In the genomic region with DNA sequence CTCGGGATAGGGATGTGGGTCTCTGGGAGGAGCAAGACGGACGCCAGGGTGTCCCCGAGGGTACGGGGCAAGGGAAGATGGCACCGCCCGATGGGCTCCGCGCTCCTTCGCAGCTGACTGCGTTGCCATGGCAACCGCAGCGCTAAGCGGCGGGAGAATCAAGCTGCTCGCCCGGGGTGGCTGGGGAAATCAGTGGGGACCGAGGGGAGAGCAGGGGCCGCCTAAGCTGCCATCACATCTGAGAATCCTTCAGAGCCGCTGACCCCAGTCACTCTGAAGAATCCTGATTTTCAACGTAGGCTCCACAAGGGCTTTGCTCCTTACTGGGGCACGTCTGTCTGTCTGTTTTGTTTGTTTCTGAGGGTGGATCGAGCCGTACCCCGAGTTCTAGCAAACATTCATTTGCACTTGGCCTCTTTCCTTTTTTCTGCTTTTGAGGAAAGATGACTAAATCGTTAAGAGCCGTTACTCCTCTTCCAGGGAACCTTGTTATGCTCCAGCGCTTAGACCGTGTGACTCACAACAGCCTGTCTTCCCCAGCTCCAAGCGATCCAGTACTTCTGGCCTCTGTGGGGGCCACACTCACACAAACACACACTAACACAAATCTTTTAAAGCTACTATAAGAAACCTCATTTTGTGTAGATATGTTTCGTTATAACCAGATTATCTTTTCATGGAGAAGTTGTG, we compare ENCODE assay signal across 7 mouse cellular contexts. TPM values are rescaled to one million over a fixed set of nuclear protein-coding genes. Genes with fewer than 3 reads are reported as not detected.
DNase-seq lines count a peak whose midpoint lies in the region; ATAC-seq and TF ChIP-seq lines count a peak whose summit lies in the region.

No protein-coding gene starts in this region.

- ATAC-seq in embryonic facial prominence, embryonic 15.5 days (ENCODE audit: insufficient number of reproducible peaks, low FRiP score, low TSS enrichment, low read depth), result no peak
- no peak for ATAC-seq in limb, embryonic 13.5 days (ENCODE audit: low FRiP score, low read depth)
- ATAC-seq in stomach, embryonic 14.5 days (ENCODE audit: insufficient number of reproducible peaks, insufficient read depth, low FRiP score, low read depth), result no peak; the same call in 1 of the 2 replicates

- peaks cover 20% of the 10 kb centered on the region for H3K36me3 ChIP-seq in thymus, adult 2 months (ENCODE audit: control insufficient read depth, insufficient read depth, low read length)
- H3K36me3 ChIP-seq in embryonic facial prominence, embryonic 15.5 days, result peaks cover 27% of the 10 kb centered on the region
- peaks cover 28% of the 10 kb centered on the region for H3K36me3 ChIP-seq in limb, embryonic 13.5 days
- peaks cover 28% of the 10 kb centered on the region for H3K36me3 ChIP-seq in stomach, embryonic 14.5 days (ENCODE audit: control insufficient read depth, insufficient read depth, low read length)

- no peak for TF ChIP-seq CTCF in thymus, adult 2 months (IDR thresholded peaks at IDR 0.05; ENCODE audit: borderline replicate concordance, control insufficient read depth, extremely low read depth, insufficient read depth, low read length, poor library complexity)

- peaks cover 16% of the 10 kb centered on the region for H3K4me1 ChIP-seq in thymus, adult 2 months (replicated peaks; ENCODE audit: control insufficient read depth, insufficient read depth, low read length)
- H3K4me1 ChIP-seq in embryonic facial prominence, embryonic 15.5 days, result peaks cover 21% of the 10 kb centered on the region
- H3K4me1 ChIP-seq in limb, embryonic 13.5 days, result peaks cover 21% of the 10 kb centered on the region
- peaks cover 8% of the 10 kb centered on the region for H3K4me1 ChIP-seq in stomach, embryonic 14.5 days (ENCODE audit: control insufficient read depth, insufficient read depth, low read length)

- WGBS in thymus, adult 2 months, result 4% methylated on average over 31 of the region's 31 CpGs
- under 1% methylated on average over 31 of the region's 31 CpGs for WGBS in embryonic facial prominence, embryonic 15.5 days
- WGBS in limb, embryonic 13.5 days, result 2% methylated on average over 31 of the region's 31 CpGs
- 1% methylated on average over 31 of the region's 31 CpGs for WGBS in stomach, embryonic 14.5 days

- H3K27me3 ChIP-seq in thymus, adult 2 months (ENCODE audit: control insufficient read depth, insufficient read depth, low read length), result no peaks in the 10 kb centered on the region
- H3K27me3 ChIP-seq in embryonic facial prominence, embryonic 15.5 days, result no peaks in the 10 kb centered on the region
- peaks cover 13% of the 10 kb centered on the region; the same call in 1 of the 2 replicates for H3K27me3 ChIP-seq in limb, embryonic 13.5 days
- no peaks in the 10 kb centered on the region for H3K27me3 ChIP-seq in stomach, embryonic 14.5 days (ENCODE audit: control insufficient read depth, insufficient read depth, low read length)

- no peak for DNase-seq in thymus, adult 2 months
- DNase-seq in thymus, postnatal 25 days, result no peak
- DNase-seq in embryo, embryonic 10.5 days (ENCODE audit: low spot score), result no peak
- no peak for DNase-seq in adrenal gland, adult 8-10 months

- peak overlapping the region; percentile 81 for H3K4me2 ChIP-seq in embryonic facial prominence, embryonic 15.5 days (replicated peaks)
- peak overlapping the region; percentile 86 for H3K4me2 ChIP-seq in limb, embryonic 13.5 days (replicated peaks)
- H3K4me2 ChIP-seq in stomach, embryonic 14.5 days (replicated peaks; ENCODE audit: low read depth, low read length), result peak overlapping the region; percentile 83

- TF ChIP-seq POLR2A in thymus, adult 2 months (IDR thresholded peaks at IDR 0.05; ENCODE audit: control insufficient read depth, extremely low read depth, insufficient read depth, low read length, poor library complexity), result no peak

- H3K9ac ChIP-seq in embryonic facial prominence, embryonic 15.5 days, result peak overlapping the region; percentile 97
- H3K9ac ChIP-seq in limb, embryonic 13.5 days, result peak overlapping the region; percentile 99
- H3K9ac ChIP-seq in stomach, embryonic 14.5 days (replicated peaks; ENCODE audit: low read depth, low read length), result peak overlapping the region; percentile 95

- no peaks in the 10 kb centered on the region for H3K9me3 ChIP-seq in embryonic facial prominence, embryonic 15.5 days (replicated peaks)
- H3K9me3 ChIP-seq in limb, embryonic 13.5 days, result no peaks in the 10 kb centered on the region
- no peaks in the 10 kb centered on the region for H3K9me3 ChIP-seq in stomach, embryonic 14.5 days (ENCODE audit: control insufficient read depth, low read depth, low read length)

- H3K27ac ChIP-seq in thymus, adult 2 months (ENCODE audit: control insufficient read depth, insufficient read depth, low read length), result no peak overlapping the region
- peak overlapping the region; percentile 92 for H3K27ac ChIP-seq in embryonic facial prominence, embryonic 15.5 days (replicated peaks)
- peak overlapping the region; percentile 84 for H3K27ac ChIP-seq in limb, embryonic 13.5 days
- H3K27ac ChIP-seq in stomach, embryonic 14.5 days (ENCODE audit: low read length), result peak overlapping the region; percentile 89

- H3K4me3 ChIP-seq in thymus, adult 2 months (ENCODE audit: control insufficient read depth, insufficient read depth, low read length), result peak overlapping the region; percentile 94
- H3K4me3 ChIP-seq in embryonic facial prominence, embryonic 15.5 days (replicated peaks), result peak overlapping the region; percentile 99
- H3K4me3 ChIP-seq in limb, embryonic 13.5 days, result peak overlapping the region; percentile 98
- peak overlapping the region; percentile 96 for H3K4me3 ChIP-seq in stomach, embryonic 14.5 days (ENCODE audit: low read depth, low read length)

RNA-seq across cellular contexts. Expression of a gene that starts 0.5 kb away (rescaled TPM):
- polyA plus RNA-seq in thymus, adult 2 months (2012; rRNA removed), result 178 and 196 TPM in 2 replicates
- polyA plus RNA-seq in embryonic facial prominence, embryonic 15.5 days (2015; fragmentation: Nextera tagmentation; extraction: Ambion mirVana), result 329 and 338 TPM in 2 replicates
- 386 and 387 TPM in 2 replicates for polyA plus RNA-seq in limb, embryonic 13.5 days (2015; fragmentation: Nextera tagmentation; extraction: Ambion mirVana)
- polyA plus RNA-seq in stomach, embryonic 14.5 days (2014; fragmentation: Nextera tagmentation; extraction: Ambion mirVana), result 347 and 363 TPM in 2 replicates
- total RNA-seq in adrenal gland, adult 8-10 months (2022), result 100 to 1,000 TPM; 130 to 147 (median 132) TPM

RNA-seq across cellular contexts. Expression of a gene that starts 7.2 kb away (rescaled TPM):
- 0.90 and 0.94 TPM in 2 replicates for polyA plus RNA-seq in thymus, adult 2 months (2012; rRNA removed)
- 4.0 and 4.3 TPM in 2 replicates for polyA plus RNA-seq in embryonic facial prominence, embryonic 15.5 days (2015; fragmentation: Nextera tagmentation; extraction: Ambion mirVana)
- polyA plus RNA-seq in limb, embryonic 13.5 days (2015; fragmentation: Nextera tagmentation; extraction: Ambion mirVana), result 0.42 and 0.88 TPM in 2 replicates
- 0.34 and 0.38 TPM in 2 replicates for polyA plus RNA-seq in stomach, embryonic 14.5 days (2014; fragmentation: Nextera tagmentation; extraction: Ambion mirVana)
- total RNA-seq in adrenal gland, adult 8-10 months (2022), result 1 to 10 TPM in 1 of 4 experiments, under 1 TPM in 3; 0.12 to 1.1 (median 0.75) TPM

RNA-seq across cellular contexts. Expression of a gene that starts 32.7 kb away (rescaled TPM):
- polyA plus RNA-seq in thymus, adult 2 months (2012; rRNA removed), result 80.0 and 94.8 TPM in 2 replicates
- polyA plus RNA-seq in embryonic facial prominence, embryonic 15.5 days (2015; fragmentation: Nextera tagmentation; extraction: Ambion mirVana), result 81.4 and 90.1 TPM in 2 replicates
- 67.1 and 69.9 TPM in 2 replicates for polyA plus RNA-seq in limb, embryonic 13.5 days (2015; fragmentation: Nextera tagmentation; extraction: Ambion mirVana)
- 50.3 and 55.8 TPM in 2 replicates for polyA plus RNA-seq in stomach, embryonic 14.5 days (2014; fragmentation: Nextera tagmentation; extraction: Ambion mirVana)
- total RNA-seq in adrenal gland, adult 8-10 months (2022), result 100 to 1,000 TPM; 128 to 162 (median 139) TPM

RNA-seq across cellular contexts. Expression of a gene that starts 54.9 kb away (rescaled TPM):
- polyA plus RNA-seq in thymus, adult 2 months (2012; rRNA removed), result 28.6 and 36.5 TPM in 2 replicates
- 6.5 and 6.7 TPM in 2 replicates for polyA plus RNA-seq in embryonic facial prominence, embryonic 15.5 days (2015; fragmentation: Nextera tagmentation; extraction: Ambion mirVana)
- 7.4 and 8.8 TPM in 2 replicates for polyA plus RNA-seq in limb, embryonic 13.5 days (2015; fragmentation: Nextera tagmentation; extraction: Ambion mirVana)
- 5.8 and 8.8 TPM in 2 replicates for polyA plus RNA-seq in stomach, embryonic 14.5 days (2014; fragmentation: Nextera tagmentation; extraction: Ambion mirVana)
- total RNA-seq in adrenal gland, adult 8-10 months (2022), result 10 to 100 TPM; 21.9 to 28.3 (median 24.9) TPM

RNA-seq across cellular contexts. Expression of a gene that starts 55.0 kb away (rescaled TPM):
- 19.9 and 21.7 TPM in 2 replicates for polyA plus RNA-seq in thymus, adult 2 months (2012; rRNA removed)
- polyA plus RNA-seq in embryonic facial prominence, embryonic 15.5 days (2015; fragmentation: Nextera tagmentation; extraction: Ambion mirVana), result 10.8 and 11.7 TPM in 2 replicates
- polyA plus RNA-seq in limb, embryonic 13.5 days (2015; fragmentation: Nextera tagmentation; extraction: Ambion mirVana), result 11.8 and 12.4 TPM in 2 replicates
- 9.0 and 11.8 TPM in 2 replicates for polyA plus RNA-seq in stomach, embryonic 14.5 days (2014; fragmentation: Nextera tagmentation; extraction: Ambion mirVana)
- 10 to 100 TPM in 2 of 4 experiments, 1 to 10 TPM in 2; 9.0 to 10.2 (median 9.9) TPM for total RNA-seq in adrenal gland, adult 8-10 months (2022)
